Mouse (Mus musculus) heart, postnatal 0 days (tissue): Measurements from ENCODE around the gene Pde4b. TPM values are rescaled to one million over a fixed set of nuclear protein-coding genes. Genes with fewer than 3 reads are reported as not detected.

Experiments used
- ATAC-seq: fragments of 200-750 bp; cut with Nextera tagmentation; 2 replicates; pipeline ENCODE4 v1.8.0; 2017; ENCODE audit warnings: low read depth, moderate number of reproducible peaks, moderate library complexity; ENCODE audit not compliant: insufficient read depth
- DNase-seq: peaks from one replicate; pipeline ENCODE4 v3.0.0-alpha.2; 2016; ENCODE audit warnings: low spot score
- H3K27ac ChIP-seq: fragments of 300-500 bp; sonication (generic); 2 replicates; pipeline ENCODE4 v1.5.1; 2014; ENCODE audit warnings: low read depth, mild to moderate bottlenecking
- H3K27me3 ChIP-seq: fragments of 300-500 bp; sonication (generic); 2 replicates; pipeline ENCODE4 v1.6.1; 2014; ENCODE audit warnings: low read length, mixed read lengths; ENCODE audit not compliant: control insufficient read depth, insufficient read depth
- H3K36me3 ChIP-seq: fragments of 300-500 bp; sonication (generic); replicated peaks from 2 replicates; pipeline ENCODE4 v1.6.1; 2014; ENCODE audit warnings: low read length, mixed read lengths; ENCODE audit not compliant: control insufficient read depth, insufficient read depth
- H3K4me1 ChIP-seq: fragments of 300-500 bp; sonication (generic); 2 replicates; pipeline ENCODE4 v1.6.1; 2014; ENCODE audit warnings: antibody characterized with exemption; ENCODE audit not compliant: control insufficient read depth, insufficient read depth
- H3K4me2 ChIP-seq: fragments of 300-500 bp; sonication (generic); 2 replicates; pipeline ENCODE4 v1.6.1; 2014; ENCODE audit warnings: low read depth, mild to moderate bottlenecking, low read length, moderate library complexity
- H3K4me3 ChIP-seq: fragments of 300-500 bp; sonication (generic); 2 replicates; pipeline ENCODE4 v1.5.1; 2014; ENCODE audit warnings: low read depth, low read length
- H3K9ac ChIP-seq: fragments of 300-500 bp; sonication (generic); replicated peaks from 2 replicates; pipeline ENCODE4 v1.6.1; 2014; ENCODE audit warnings: low read depth, low read length, mixed read lengths
- H3K9me3 ChIP-seq: fragments of 300-500 bp; sonication (generic); replicated peaks from 2 replicates; pipeline ENCODE4 v1.6.1; 2016; ENCODE audit warnings: low read length; ENCODE audit not compliant: control insufficient read depth
- CTCF ChIP-seq: IDR thresholded peaks from 2 replicates; pipeline ENCODE4 v1.5.1; 2016; ENCODE audit warnings: antibody characterized with exemption, control low read depth, low read depth
- EP300 ChIP-seq: IDR thresholded peaks from 2 replicates; pipeline ENCODE4 v1.6.1; 2016; ENCODE audit warnings: antibody characterized with exemption, low read depth
- WGBS: fragments of 180-500 bp; shearing (Covaris S2); extraction: QIAGEN DNeasy Blood & Tissue Kit; methylation state at CpG from one replicate; pipeline ENCODE4 v1.1.7; 2014; 5-methylcytosine and 5-hydroxymethylcytosine counted together
- polyA plus RNA-seq: library from polyadenylated mRNA; unstranded; fragments of >200 nt; fragmentation: Nextera tagmentation; extraction: Ambion mirVana; gene quantifications from 2 replicates; pipeline ENCODE4 v1.2.1, GENCODE M21; 2015
- total RNA-seq: library from RNA; depleted of rRNA; stranded (reverse); fragments of >200 nt; gene quantifications from 2 replicates; pipeline ENCODE4 v1.2.3, GENCODE M21; 2014; ENCODE audit warnings: low replicate concordance

Pde4b gene
- total and polyA plus RNA-seq, 2 experiments from 2014 or later, result 30.8 to 50.1 TPM

- peaks cover 13% of the 10 kb centered on the region; the same call in 1 of the 2 replicates for H3K36me3 ChIP-seq
- H3K27me3 ChIP-seq, result no peaks in the 10 kb centered on the region
- TF ChIP-seq CTCF (no peak), EP300 (no peak)
- peak overlapping the region; percentile 7; the same call in 1 of the 2 replicates for H3K4me2 ChIP-seq
- DNase-seq, result no peak
- ATAC-seq, result no peak
- H3K9me3 ChIP-seq, result no peaks in the 10 kb centered on the region
- WGBS, result 55% methylated on average over 15 of the region's 15 CpGs
- H3K4me1 ChIP-seq, result peaks cover 15% of the 10 kb centered on the region
- no peak overlapping the region for H3K4me3 ChIP-seq
- no peak overlapping the region for H3K9ac ChIP-seq
- H3K27ac ChIP-seq, result peak overlapping the region; percentile 44
Observed at GRCm38 (mm10) chr4:102506376-102507280, 419.3 kb downstream of the Pde4b start.

GRCm38 (mm10) chr4:102507344-102507743, 420.0 kb downstream of the Pde4b start:
- no peak for DNase-seq
- peaks cover 22% of the 10 kb centered on the region for H3K4me1 ChIP-seq
- no peak for TF ChIP-seq EP300
- TF ChIP-seq CTCF, result no peak
- peak overlapping the region; percentile 7; the same call in 1 of the 2 replicates for H3K4me2 ChIP-seq
- H3K36me3 ChIP-seq, result peaks cover 13% of the 10 kb centered on the region; the same call in 1 of the 2 replicates
- 59% methylated on average over 9 of the region's 9 CpGs for WGBS
- no peak for ATAC-seq
- H3K27ac ChIP-seq, result peak overlapping the region; percentile 44; the same call in 1 of the 2 replicates
- H3K27me3 ChIP-seq, result no peaks in the 10 kb centered on the region
- H3K9ac ChIP-seq, result no peak overlapping the region
- H3K9me3 ChIP-seq, result no peaks in the 10 kb centered on the region
- H3K4me3 ChIP-seq, result no peak overlapping the region

- Histone ChIP-seq H3K4me1 (peaks cover 24% of the 10 kb centered on the region), H3K36me3 (peaks cover 13% of the 10 kb centered on the region; the same call in 1 of the 2 replicates), H3K9me3 (no peaks in the 10 kb centered on the region), H3K4me2 (no peak overlapping the region), H3K4me3 (no peak overlapping the region), H3K27me3 (no peaks in the 10 kb centered on the region), H3K27ac (0 out of 2 replicates have a peak overlapping the region, but pooled peaks have one; percentile 44), H3K9ac (no peak overlapping the region)
- WGBS, result 78% methylated on average over 2 of the region's 2 CpGs
- no peak for TF ChIP-seq EP300
- 0 out of 2 replicates have a peak, but pooled peaks have one; percentile 26 for TF ChIP-seq CTCF
- ATAC-seq (no peak), DNase-seq (no peak)
Observed at GRCm38 (mm10) chr4:102507753-102508152, 420.4 kb downstream of the Pde4b start.

- H3K9me3 ChIP-seq, result no peaks in the 10 kb centered on the region
- no peak overlapping the region for H3K9ac ChIP-seq
- H3K27ac ChIP-seq, result peak overlapping the region; percentile 96
- no peak overlapping the region for H3K4me3 ChIP-seq
- H3K4me2 ChIP-seq, result no peak overlapping the region
- peaks cover 37% of the 10 kb centered on the region for H3K4me1 ChIP-seq
- H3K36me3 ChIP-seq, result 0 out of 2 replicates have a peak, but pooled peaks cover 13% of the 10 kb centered on the region
- 63% methylated on average over 6 of the region's 6 CpGs for WGBS
- no peak for ATAC-seq
- TF ChIP-seq EP300 (no peak), CTCF (no peak)
- H3K27me3 ChIP-seq, result no peaks in the 10 kb centered on the region
- DNase-seq, result no peak
Observed at GRCm38 (mm10) chr4:102510061-102510460, 422.7 kb downstream of the Pde4b start.

- peak overlapping the region; percentile 29 for H3K4me3 ChIP-seq
- H3K9me3 ChIP-seq, result no peaks in the 10 kb centered on the region
- ATAC-seq (peak; percentile 94), DNase-seq (peak; percentile 98)
- WGBS, result 1% methylated on average over 8 of the region's 8 CpGs
- H3K9ac ChIP-seq, result peak overlapping the region; percentile 49
- TF ChIP-seq CTCF, result no peak
- peak; percentile 99 for TF ChIP-seq EP300
- H3K36me3 ChIP-seq, result 0 out of 2 replicates have a peak, but pooled peaks cover 12% of the 10 kb centered on the region
- peaks cover 37% of the 10 kb centered on the region for H3K4me1 ChIP-seq
- H3K27ac ChIP-seq, result peak overlapping the region; percentile 96
- H3K27me3 ChIP-seq, result no peaks in the 10 kb centered on the region
- peak overlapping the region; percentile 54 for H3K4me2 ChIP-seq
Observed at GRCm38 (mm10) chr4:102510939-102511391, 423.6 kb downstream of the Pde4b start.
